Mouse (Mus musculus) pancreas, adult 10 weeks (tissue): Measurements from ENCODE around the gene Scaf11. TPM values are rescaled to one million over a fixed set of nuclear protein-coding genes. Genes with fewer than 3 reads are reported as not detected.

Source experiments
- polyA plus RNA-seq: library from polyadenylated mRNA; stranded (reverse); fragments of 350-450 nt; fragmentation: Illumina TruSeq; extraction: RNeasy Lipid Tissue Mini Kit (QIAGEN cat#74804); gene quantifications from one replicate; pipeline ENCODE4 v1.2.3, GENCODE M21; 2015; ENCODE audit warnings: low read depth, low replicate concordance; ENCODE audit not compliant: insufficient read depth

Scaf11 gene
- 9.9 TPM for polyA plus RNA-seq

DNA sequence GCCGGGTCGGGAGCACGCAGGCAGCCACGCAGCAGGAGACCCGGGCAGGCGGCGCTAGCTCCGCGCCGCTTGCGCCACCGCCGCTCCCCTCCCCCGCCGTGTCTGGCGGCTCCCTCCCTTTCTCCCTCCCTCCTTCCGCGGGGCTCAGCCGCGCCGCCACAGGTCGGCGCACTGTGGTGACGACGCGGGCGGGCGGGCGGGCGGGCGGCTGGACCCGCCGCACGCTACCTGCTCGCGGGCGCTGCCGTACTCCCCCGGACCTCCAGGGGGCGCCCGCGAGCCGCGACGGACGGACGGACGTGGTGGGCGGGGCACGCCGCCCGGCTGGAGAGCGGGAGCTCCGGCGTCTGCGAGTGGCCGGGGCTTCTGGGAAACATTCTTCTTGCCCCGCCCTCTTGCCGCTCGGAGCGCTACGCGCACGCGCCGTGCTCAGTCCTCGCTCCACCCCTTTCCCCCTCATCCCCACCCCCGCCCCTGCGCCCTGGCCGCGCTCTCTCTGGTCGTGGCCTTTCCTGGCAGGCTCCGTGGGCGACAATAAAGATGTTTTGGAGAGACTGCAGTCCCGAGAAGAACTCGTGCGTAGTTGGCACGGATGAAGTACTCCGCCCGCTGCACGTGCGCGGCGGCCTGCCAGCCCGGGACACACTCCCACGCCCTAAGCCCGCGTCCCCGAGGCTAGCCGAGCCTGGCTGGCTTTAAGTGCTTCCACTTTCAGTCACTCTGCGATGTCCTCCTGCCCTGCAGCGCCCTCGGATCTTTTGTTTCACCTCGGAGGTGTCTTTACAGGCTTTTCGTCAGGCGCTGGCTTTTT lies at the start of gene Scaf11:
Gene Scaf11, minus strand, starts transcription at position 114 of the 811 bp plus-strand sequence.

Other genes with a start within 250 kb of the Scaf11 start
- gene Arid2, start 173.3 kb downstream of the Scaf11 start, polyA plus RNA-seq, result 4.2 TPM
- 0.63 TPM for gene Slc38a1, start 182.1 kb upstream of the Scaf11 start, polyA plus RNA-seq
- 28.0 TPM for gene Slc38a2, start 238.9 kb upstream of the Scaf11 start, polyA plus RNA-seq